Mouse (Mus musculus) embryonic facial prominence, embryonic 12.5 days (tissue): ENCODE results near the gene Chrm4. TPM values are rescaled to one million over a fixed set of nuclear protein-coding genes. Genes with fewer than 3 reads are reported as not detected.

ENCODE experiments used
- ATAC-seq: fragments of 200-750 bp; cut with Nextera tagmentation; 2 replicates; pipeline ENCODE4 v1.8.0; 2017; ENCODE audit not compliant: insufficient number of reproducible peaks, insufficient read depth, low FRiP score, low TSS enrichment
- H3K27ac ChIP-seq: fragments of 300-500 bp; sonication (generic); 2 replicates; pipeline ENCODE4 v1.5.1; 2016; ENCODE audit warnings: mild to moderate bottlenecking
- H3K27me3 ChIP-seq: fragments of 300-500 bp; sonication (generic); 2 replicates; pipeline ENCODE4 v1.6.1; 2016; ENCODE audit warnings: mild to moderate bottlenecking, moderate library complexity
- H3K36me3 ChIP-seq: fragments of 300-500 bp; sonication (generic); 2 replicates; pipeline ENCODE4 v1.6.1; 2016; ENCODE audit warnings: mild to moderate bottlenecking
- H3K4me1 ChIP-seq: fragments of 300-500 bp; sonication (generic); 2 replicates; pipeline ENCODE4 v1.6.1; 2016
- H3K4me2 ChIP-seq: fragments of 300-500 bp; sonication (generic); replicated peaks from 2 replicates; pipeline ENCODE4 v1.6.1; 2016; ENCODE audit warnings: mild to moderate bottlenecking, moderate library complexity
- H3K4me3 ChIP-seq: fragments of 300-500 bp; sonication (generic); 2 replicates; pipeline ENCODE4 v1.5.1; 2016; ENCODE audit warnings: mild to moderate bottlenecking
- H3K9ac ChIP-seq: fragments of 300-500 bp; sonication (generic); 2 replicates; pipeline ENCODE4 v1.6.1; 2016; ENCODE audit warnings: mild to moderate bottlenecking, moderate library complexity
- H3K9me3 ChIP-seq: fragments of 300-500 bp; sonication (generic); 2 replicates; pipeline ENCODE4 v1.6.1; 2016; ENCODE audit warnings: mild to moderate bottlenecking, moderate library complexity
- WGBS: fragments of 180-500 bp; shearing (Covaris S2); methylation state at CpG from one replicate; pipeline ENCODE4 v1.1.7; 2016; 5-methylcytosine and 5-hydroxymethylcytosine counted together
- polyA plus RNA-seq: library from polyadenylated mRNA; unstranded; fragments of >200 nt; fragmentation: Nextera tagmentation; extraction: Ambion mirVana; gene quantifications from 2 replicates; pipeline ENCODE4 v1.2.1, GENCODE M21; 2016

The Chrm4 gene
- polyA plus RNA-seq, 1 experiment from 2014 or later = 0.65 TPM

- Histone ChIP-seq H3K4me3 (no peak overlapping the region), H3K27ac (no peak overlapping the region), H3K4me2 (no peak overlapping the region), H3K9ac (no peak overlapping the region), H3K9me3 (no peaks in the 10 kb centered on the region), H3K36me3 (no peaks in the 10 kb centered on the region), H3K27me3 (no peaks in the 10 kb centered on the region), H3K4me1 (peaks cover 42% of the 10 kb centered on the region)
- 44% methylated on average over 10 of the region's 10 CpGs for WGBS
- ATAC-seq = no peak
Observed at GRCm38 (mm10) chr2:91958701-91959457, 31.8 kb downstream of the Chrm4 start.

GRCm38 (mm10) chr2:91959544-91960410, 32.7 kb downstream of the Chrm4 start:
- no peaks in the 10 kb centered on the region for H3K9me3 ChIP-seq
- no peak for ATAC-seq
- no peak overlapping the region for H3K4me2 ChIP-seq
- H3K27ac ChIP-seq = no peak overlapping the region
- no peaks in the 10 kb centered on the region for H3K36me3 ChIP-seq
- WGBS = 75% methylated on average over 11 of the region's 11 CpGs
- peaks cover 41% of the 10 kb centered on the region for H3K4me1 ChIP-seq
- no peak overlapping the region for H3K9ac ChIP-seq
- 0 out of 2 replicates have a peak, but pooled peaks cover 3% of the 10 kb centered on the region for H3K27me3 ChIP-seq
- no peak overlapping the region for H3K4me3 ChIP-seq

- Histone ChIP-seq H3K9me3 (no peaks in the 10 kb centered on the region), H3K9ac (no peak overlapping the region), H3K27ac (no peak overlapping the region), H3K36me3 (no peaks in the 10 kb centered on the region), H3K27me3 (0 out of 2 replicates have a peak, but pooled peaks cover 3% of the 10 kb centered on the region), H3K4me3 (no peak overlapping the region), H3K4me1 (peaks cover 46% of the 10 kb centered on the region), H3K4me2 (no peak overlapping the region)
- 93% methylated on average over 5 of the region's 5 CpGs for WGBS
- ATAC-seq = no peak
Observed at GRCm38 (mm10) chr2:91960459-91960858, 33.4 kb downstream of the Chrm4 start.

- Histone ChIP-seq H3K27ac (no peak overlapping the region), H3K9me3 (no peaks in the 10 kb centered on the region), H3K4me1 (peaks cover 43% of the 10 kb centered on the region), H3K36me3 (no peaks in the 10 kb centered on the region), H3K27me3 (0 out of 2 replicates have a peak, but pooled peaks cover 3% of the 10 kb centered on the region), H3K4me3 (peak overlapping the region; percentile 88), H3K9ac (peak overlapping the region; percentile 92), H3K4me2 (peak overlapping the region; percentile 93)
- 53% methylated on average over 4 of the region's 4 CpGs for WGBS
- no peak for ATAC-seq
Observed at GRCm38 (mm10) chr2:91961901-91962761, 35.1 kb downstream of the Chrm4 start.

- WGBS = 1% methylated on average over 39 of the region's 39 CpGs
- H3K27me3 ChIP-seq = 0 out of 2 replicates have a peak, but pooled peaks cover 3% of the 10 kb centered on the region
- peak overlapping the region; percentile 93 for H3K4me2 ChIP-seq
- peak overlapping the region; percentile 92 for H3K9ac ChIP-seq
- H3K4me3 ChIP-seq = peak overlapping the region; percentile 88
- peaks cover 37% of the 10 kb centered on the region for H3K4me1 ChIP-seq
- H3K36me3 ChIP-seq = no peaks in the 10 kb centered on the region
- no peaks in the 10 kb centered on the region for H3K9me3 ChIP-seq
- peak overlapping the region; percentile 80 for H3K27ac ChIP-seq
- ATAC-seq = peak; percentile 13
Observed at GRCm38 (mm10) chr2:91962864-91963401, 35.9 kb downstream of the Chrm4 start.

- Histone ChIP-seq H3K9me3 (no peaks in the 10 kb centered on the region), H3K27me3 (0 out of 2 replicates have a peak, but pooled peaks cover 3% of the 10 kb centered on the region), H3K36me3 (no peaks in the 10 kb centered on the region), H3K9ac (peak overlapping the region; percentile 92), H3K27ac (peak overlapping the region; percentile 80), H3K4me1 (peaks cover 35% of the 10 kb centered on the region), H3K4me2 (peak overlapping the region; percentile 93), H3K4me3 (peak overlapping the region; percentile 88)
- ATAC-seq = peak; percentile 93
- under 1% methylated on average over 43 of the region's 57 CpGs for WGBS
Observed at GRCm38 (mm10) chr2:91963443-91963932, 36.4 kb downstream of the Chrm4 start.

GRCm38 (mm10) chr2:91964610-91965204, 37.7 kb downstream of the Chrm4 start:
- peaks cover 28% of the 10 kb centered on the region for H3K4me1 ChIP-seq
- no peak overlapping the region; the same call in 1 of the 2 replicates for H3K27ac ChIP-seq

GRCm38 (mm10) chr2:91965417-91965816, 38.4 kb downstream of the Chrm4 start:
- H3K36me3 ChIP-seq = no peaks in the 10 kb centered on the region
- H3K4me1 ChIP-seq = peaks cover 26% of the 10 kb centered on the region
- no peak overlapping the region; the same call in 1 of the 2 replicates for H3K27ac ChIP-seq
- H3K27me3 ChIP-seq = peaks cover 6% of the 10 kb centered on the region; the same call in 1 of the 2 replicates
- H3K9ac ChIP-seq = 0 out of 2 replicates have a peak overlapping the region, but pooled peaks have one; percentile 11
- WGBS = 13% methylated on average over 20 of the region's 20 CpGs
- peak overlapping the region; percentile 33 for H3K4me2 ChIP-seq
- H3K4me3 ChIP-seq = peak overlapping the region; percentile 17
- no peaks in the 10 kb centered on the region for H3K9me3 ChIP-seq
- no peak for ATAC-seq

More at GRCm38 (mm10) chr2:91964610-91965204, 37.7 kb downstream of the Chrm4 start:
- H3K4me3 ChIP-seq = peak overlapping the region; percentile 17
- no peaks in the 10 kb centered on the region for H3K36me3 ChIP-seq
- no peak overlapping the region for H3K9ac ChIP-seq
- 64% methylated on average over 3 of the region's 3 CpGs for WGBS
- no peak for ATAC-seq
- no peaks in the 10 kb centered on the region for H3K9me3 ChIP-seq
- 0 out of 2 replicates have a peak, but pooled peaks cover 3% of the 10 kb centered on the region for H3K27me3 ChIP-seq
- peak overlapping the region; percentile 33 for H3K4me2 ChIP-seq

GRCm38 (mm10) chr2:91966367-91966766, 39.3 kb downstream of the Chrm4 start:
- Histone ChIP-seq H3K27ac (no peak overlapping the region), H3K9me3 (no peaks in the 10 kb centered on the region), H3K4me3 (no peak overlapping the region), H3K4me1 (peaks cover 31% of the 10 kb centered on the region), H3K4me2 (no peak overlapping the region), H3K9ac (no peak overlapping the region), H3K27me3 (peaks cover 11% of the 10 kb centered on the region; the same call in 1 of the 2 replicates), H3K36me3 (no peaks in the 10 kb centered on the region)
- no peak for ATAC-seq
- 85% methylated on average over 5 of the region's 5 CpGs for WGBS

- no peaks in the 10 kb centered on the region for H3K36me3 ChIP-seq
- no peak for ATAC-seq
- H3K4me1 ChIP-seq = peaks cover 28% of the 10 kb centered on the region
- H3K4me2 ChIP-seq = no peak overlapping the region
- peaks cover 15% of the 10 kb centered on the region; the same call in 1 of the 2 replicates for H3K27me3 ChIP-seq
- 0 out of 2 replicates have a peak overlapping the region, but pooled peaks have one; percentile 12 for H3K27ac ChIP-seq
- 53% methylated on average over 11 of the region's 11 CpGs for WGBS
- H3K4me3 ChIP-seq = no peak overlapping the region
- H3K9ac ChIP-seq = no peak overlapping the region
- no peaks in the 10 kb centered on the region for H3K9me3 ChIP-seq
Observed at GRCm38 (mm10) chr2:91967962-91968361, 40.9 kb downstream of the Chrm4 start.
